Mouse (Mus musculus) kidney, adult 2 months (tissue): ENCODE measurements at regions not wholly inside any gene's neighbourhood (a gene's known extent, or its start where the extent isn't known, plus 50 kb on each side); places are given as distances from the start of the nearest gene placed in this dataset.

Experiments used
- DNase-seq: peaks from one replicate; pipeline ENCODE4 v3.0.0; 2021
- H3K27ac ChIP-seq: fragments of 200-500 bp; 2 replicates; pipeline ENCODE4 v1.5.1; 2012; ENCODE audit warnings: low read depth, low read length, control low read depth, inconsistent platforms; ENCODE audit not compliant: insufficient read depth
- H3K27me3 ChIP-seq: fragments of 200-500 bp; replicated peaks from 2 replicates; pipeline ENCODE4 v1.6.1; 2012; ENCODE audit warnings: mild to moderate bottlenecking, moderate library complexity, low read length, inconsistent platforms; ENCODE audit not compliant: control insufficient read depth, insufficient read depth
- H3K36me3 ChIP-seq: fragments of 200-500 bp; 2 replicates; pipeline ENCODE4 v1.6.1; 2012; ENCODE audit warnings: mild to moderate bottlenecking, moderate library complexity, low read length, inconsistent platforms; ENCODE audit not compliant: control insufficient read depth, insufficient read depth
- H3K4me1 ChIP-seq: fragments of 200-500 bp; 2 replicates; pipeline ENCODE4 v1.6.1; 2011; ENCODE audit warnings: low read length; ENCODE audit not compliant: control insufficient read depth, insufficient read depth
- H3K4me3 ChIP-seq: fragments of 200-500 bp; 2 replicates; pipeline ENCODE4 v1.5.1; 2011; ENCODE audit warnings: mild to moderate bottlenecking, low read depth, low read length, control low read depth; ENCODE audit not compliant: insufficient read depth
- CTCF ChIP-seq: fragments of 200-500 bp; conservative IDR thresholded peaks from 2 replicates; pipeline ENCODE4 v1.5.1; 2011; ENCODE audit warnings: low read depth, mild to moderate bottlenecking, control low read depth, low read length, moderate library complexity, mixed read lengths; ENCODE audit not compliant: insufficient read depth, insufficient read length
- POLR2A ChIP-seq: fragments of 200-500 bp; IDR thresholded peaks from one replicate; pipeline ENCODE4 v1.6.1; 2011; ENCODE audit warnings: low read depth, low read length, control low read depth
- WGBS: fragments of 180-500 bp; shearing (Covaris S2); methylation state at CpG from one replicate; pipeline ENCODE4 v1.1.7; 2018; 5-methylcytosine and 5-hydroxymethylcytosine counted together

DNA sequence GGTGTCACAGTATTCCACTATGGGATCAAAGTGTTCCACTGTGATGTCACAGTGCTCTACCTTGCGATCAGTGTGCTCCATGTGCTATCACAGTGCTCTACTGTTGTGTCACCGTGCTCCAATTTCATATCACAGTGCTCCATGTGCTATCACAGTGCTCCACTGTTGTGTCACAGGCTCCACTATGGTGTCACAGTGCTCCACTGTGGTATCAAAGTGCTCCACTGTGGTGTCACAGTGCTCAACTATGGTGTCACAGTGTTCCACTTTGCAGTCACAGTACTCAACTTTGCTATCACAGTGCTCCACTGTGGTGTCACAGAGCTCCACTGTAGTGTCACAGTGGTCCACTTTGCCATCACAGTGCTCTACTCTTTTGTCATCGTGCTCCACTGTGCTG is 79.9 kb upstream of the Trpm1 start:
- Histone ChIP-seq H3K27ac (no peak overlapping the region), H3K4me1 (no peaks in the 10 kb centered on the region), H3K27me3 (no peaks in the 10 kb centered on the region), H3K36me3 (no peaks in the 10 kb centered on the region), H3K4me3 (no peak overlapping the region)
- no peak for DNase-seq
- WGBS, result 91% methylated on average over 3 of the region's 3 CpGs
- TF ChIP-seq POLR2A (no peak), CTCF (no peak)

DNA sequence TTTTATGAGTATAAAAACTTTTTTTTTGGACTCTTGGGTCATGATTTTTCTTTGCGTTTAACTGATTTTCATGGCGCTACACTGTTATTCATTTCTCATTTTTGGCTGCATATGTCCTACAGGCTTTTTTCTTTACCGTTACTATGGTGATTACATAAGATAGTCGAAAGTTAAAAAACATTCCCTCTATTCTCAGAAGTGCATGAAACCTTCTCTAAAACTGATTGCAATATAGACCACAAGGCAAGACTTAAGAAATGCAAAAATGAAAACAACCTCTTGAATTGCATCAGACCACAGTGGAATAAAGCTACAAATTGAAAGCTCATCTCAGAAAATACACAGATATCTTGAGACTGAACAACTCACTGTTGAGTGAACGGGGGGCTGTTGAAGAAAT is 82.7 kb upstream of the Trpm1 start:
- no peak for TF ChIP-seq CTCF
- no peak for TF ChIP-seq POLR2A

DNA sequence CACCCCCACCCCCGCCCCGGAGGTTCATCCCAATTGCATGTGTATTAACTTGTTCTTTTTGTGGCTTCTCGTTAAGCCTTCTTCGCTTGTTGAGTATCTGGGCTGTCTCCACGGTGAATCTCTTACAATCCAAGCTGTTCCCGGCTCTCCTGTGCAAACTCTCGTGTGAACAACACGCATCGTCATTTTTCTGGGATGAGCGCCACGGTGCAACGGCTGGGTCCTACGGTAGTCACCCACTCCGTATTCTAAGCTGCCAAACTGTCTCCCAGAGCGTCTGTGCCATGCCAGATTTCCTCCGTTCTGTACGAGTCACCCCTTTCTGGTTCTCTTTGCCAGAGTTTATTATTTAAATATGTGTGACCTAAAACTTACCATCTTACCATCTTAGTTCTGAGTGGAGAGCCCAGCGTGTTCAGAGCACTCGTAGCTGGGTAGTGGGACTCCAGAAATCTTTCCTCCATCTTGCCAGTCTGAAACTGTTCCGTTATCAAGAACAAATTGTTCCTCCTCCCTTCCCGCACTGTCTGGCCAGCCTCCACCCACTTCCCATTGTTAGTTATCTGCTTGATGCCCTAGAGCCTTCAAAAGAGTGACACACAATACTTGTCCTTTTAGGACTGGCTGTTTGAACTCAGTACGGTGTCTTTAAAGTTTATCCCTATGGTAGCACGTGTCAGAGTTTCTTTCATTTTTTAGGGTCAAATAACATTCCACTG is 87.9 kb upstream of the Trpm1 start:
- Histone ChIP-seq H3K4me1 (peaks cover 4% of the 10 kb centered on the region; the same call in 1 of the 2 replicates), H3K27me3 (no peaks in the 10 kb centered on the region), H3K36me3 (no peaks in the 10 kb centered on the region), H3K4me3 (no peak overlapping the region), H3K27ac (no peak overlapping the region)
- TF ChIP-seq CTCF (no peak), POLR2A (no peak)
- peak; percentile 45 for DNase-seq
- 86% methylated on average over 23 of the region's 23 CpGs for WGBS

More for the DNA sequence above, 82.7 kb upstream of the Trpm1 start:
- Histone ChIP-seq H3K27ac (no peak overlapping the region), H3K27me3 (no peaks in the 10 kb centered on the region), H3K36me3 (no peaks in the 10 kb centered on the region), H3K4me3 (no peak overlapping the region), H3K4me1 (no peaks in the 10 kb centered on the region)
- DNase-seq, result no peak
- 88% methylated on average over 5 of the region's 5 CpGs for WGBS

DNA sequence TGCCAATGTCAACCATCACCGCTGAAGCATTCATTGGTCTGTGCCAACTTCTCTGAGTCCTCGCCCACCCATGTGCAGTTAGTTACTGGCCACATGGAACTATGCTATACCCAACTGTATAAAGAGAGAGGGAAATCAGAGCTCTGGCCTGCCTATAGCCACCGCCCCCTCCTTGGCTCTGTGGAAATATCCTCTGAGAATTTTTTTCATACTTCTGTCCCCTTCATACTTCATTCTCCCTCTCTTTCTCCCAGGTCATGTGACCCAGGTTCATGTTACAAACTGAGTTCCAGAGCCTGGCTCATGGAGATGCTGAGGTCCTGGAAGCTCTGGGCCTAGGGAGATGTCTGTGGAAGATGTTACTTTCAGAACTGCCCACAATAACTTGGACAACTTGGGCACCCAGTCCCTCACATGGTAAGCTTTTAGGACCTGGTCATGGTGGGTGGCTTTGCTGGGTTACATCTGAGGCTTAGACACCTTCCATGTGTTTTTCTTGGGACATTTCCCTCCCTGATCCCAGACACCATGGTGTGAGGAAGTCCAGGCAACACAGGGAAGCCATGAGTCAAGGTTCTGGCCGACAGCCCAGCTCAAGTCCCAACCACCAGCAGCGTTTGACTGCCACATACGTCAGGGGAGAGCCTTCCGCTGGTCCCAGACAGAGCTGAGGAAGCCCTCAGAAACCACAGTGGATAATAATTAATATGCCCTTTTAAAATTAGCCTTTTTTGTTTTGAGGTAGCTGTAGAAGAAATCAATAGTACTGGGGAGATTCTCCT is 89.0 kb upstream of the Trpm1 start:
- Histone ChIP-seq H3K4me3 (no peak overlapping the region), H3K27ac (peak overlapping the region; percentile 64), H3K36me3 (no peaks in the 10 kb centered on the region), H3K27me3 (no peaks in the 10 kb centered on the region), H3K4me1 (peaks cover 4% of the 10 kb centered on the region; the same call in 1 of the 2 replicates)
- peak; percentile 77 for DNase-seq
- WGBS, result 54% methylated on average over 7 of the region's 7 CpGs
- TF ChIP-seq POLR2A (no peak), CTCF (no peak)

DNA sequence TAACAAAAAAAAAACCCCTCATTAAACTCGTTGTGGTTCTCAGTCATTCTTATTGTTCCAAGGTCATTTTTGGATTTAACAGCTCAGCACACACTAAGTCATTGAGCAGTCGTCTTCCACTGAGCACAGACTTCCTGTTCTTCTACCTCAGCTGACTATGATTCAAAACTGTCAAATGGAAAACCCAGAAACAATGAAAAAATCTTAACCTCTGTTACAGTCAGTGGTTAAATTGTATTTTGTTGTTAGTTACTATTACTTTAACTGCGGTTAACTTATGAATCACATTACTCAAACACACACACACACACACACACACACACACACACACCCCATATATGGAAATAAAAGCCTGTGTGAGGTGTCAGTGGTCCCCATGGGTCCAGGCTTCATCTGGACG is 92.5 kb upstream of the Trpm1 start:
- H3K4me3 ChIP-seq, result no peak overlapping the region
- WGBS, result 50% methylated on average over 4 of the region's 4 CpGs
- no peaks in the 10 kb centered on the region for H3K36me3 ChIP-seq
- no peak overlapping the region for H3K27ac ChIP-seq
- no peak for DNase-seq
- TF ChIP-seq POLR2A, result no peak
- no peak for TF ChIP-seq CTCF
- peaks cover 4% of the 10 kb centered on the region; the same call in 1 of the 2 replicates for H3K4me1 ChIP-seq
- H3K27me3 ChIP-seq, result no peaks in the 10 kb centered on the region

DNA sequence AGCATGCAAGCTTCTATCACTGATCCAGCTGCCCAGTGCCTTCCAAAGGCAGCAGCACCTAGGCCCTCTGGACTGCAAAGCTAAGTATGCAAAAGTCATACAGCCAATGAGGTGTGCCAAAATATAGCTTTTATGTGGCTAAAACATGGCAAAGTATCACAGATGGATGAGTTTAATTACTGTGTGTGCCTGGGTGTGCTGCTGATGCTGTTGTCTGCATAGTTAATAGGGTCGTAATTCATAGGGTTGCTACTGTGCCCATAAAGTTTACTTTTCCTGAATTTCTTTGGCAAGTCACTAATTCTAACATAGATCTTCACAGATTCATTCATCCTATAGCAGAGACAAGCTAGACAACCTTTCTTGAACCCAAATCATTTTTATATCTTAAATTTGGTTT is 93.1 kb upstream of the Trpm1 start:
- no peak for TF ChIP-seq CTCF
- no peak for TF ChIP-seq POLR2A
- no peak for DNase-seq
- H3K4me1 ChIP-seq, result peaks cover 4% of the 10 kb centered on the region; the same call in 1 of the 2 replicates
- no peak overlapping the region for H3K27ac ChIP-seq
- 75% methylated on average over 1 of the region's 1 CpGs for WGBS
- H3K27me3 ChIP-seq, result no peaks in the 10 kb centered on the region
- no peaks in the 10 kb centered on the region for H3K36me3 ChIP-seq
- no peak overlapping the region for H3K4me3 ChIP-seq

DNA sequence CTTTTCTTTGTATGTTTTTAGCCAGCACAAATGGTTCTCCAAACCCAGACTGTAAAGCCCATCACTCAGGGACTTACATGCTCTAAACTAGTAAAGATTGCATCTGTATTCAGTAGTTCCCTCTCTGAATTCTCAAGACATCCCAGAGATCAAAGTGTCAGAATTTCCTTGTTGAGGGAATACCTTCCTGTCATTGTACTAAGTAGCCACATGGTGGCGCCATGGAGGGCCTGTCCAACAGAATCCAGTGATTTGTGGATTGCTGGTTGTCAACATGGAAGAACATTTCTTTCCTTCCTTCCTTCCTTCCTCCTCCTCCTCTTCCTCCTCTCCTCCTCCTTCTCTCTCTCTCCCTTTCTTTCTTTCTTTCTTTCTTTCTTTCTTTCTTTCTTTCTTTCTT is 93.6 kb upstream of the Trpm1 start:
- Histone ChIP-seq H3K4me1 (peaks cover 4% of the 10 kb centered on the region; the same call in 1 of the 2 replicates), H3K27me3 (no peaks in the 10 kb centered on the region), H3K36me3 (no peaks in the 10 kb centered on the region), H3K4me3 (no peak overlapping the region), H3K27ac (no peak overlapping the region)
- DNase-seq, result peak; percentile 11
- TF ChIP-seq CTCF (peak; percentile 63), POLR2A (no peak)
- WGBS, result 4% methylated on average over 1 of the region's 1 CpGs
